Mouse (Mus musculus): ENCODE measurements around the gene Cdk18.
A peak's percentile ranks its signal among the peaks of the same experiment; 100 is the strongest.
"Not testable (repeated sequence)": the region's sequence is repeated elsewhere in the genome, so short reads cannot be mapped to it uniquely, and the experiment has no call there.

The Cdk18 gene

DNA sequence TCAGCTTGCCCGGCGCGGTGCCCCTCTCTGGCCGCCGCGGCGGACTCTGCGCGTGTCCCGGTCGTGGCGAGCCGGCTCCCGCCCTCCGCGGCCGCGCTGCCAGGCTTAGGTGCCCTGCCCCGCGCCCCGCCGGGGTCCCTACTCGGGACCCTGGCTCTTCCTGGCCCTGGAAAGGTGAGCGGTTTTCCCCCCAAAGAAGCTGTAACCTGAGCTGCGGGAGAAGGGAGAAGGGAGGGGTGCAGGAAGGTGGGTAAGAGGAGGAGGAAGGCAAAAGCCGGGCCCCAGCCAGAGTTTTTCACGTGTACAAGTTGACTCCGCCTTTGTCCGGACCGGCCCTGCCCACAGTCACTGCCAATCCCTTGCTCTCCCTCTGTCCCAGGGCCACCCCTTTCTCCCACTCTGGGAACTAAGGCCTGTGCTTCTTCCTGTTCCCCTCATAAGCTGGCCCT is at the start of gene Cdk18:
Gene Cdk18, minus strand, starts transcription at position 269 of the 449 bp plus-strand sequence.
- peak; percentile 94 for DNase-seq

DNA sequence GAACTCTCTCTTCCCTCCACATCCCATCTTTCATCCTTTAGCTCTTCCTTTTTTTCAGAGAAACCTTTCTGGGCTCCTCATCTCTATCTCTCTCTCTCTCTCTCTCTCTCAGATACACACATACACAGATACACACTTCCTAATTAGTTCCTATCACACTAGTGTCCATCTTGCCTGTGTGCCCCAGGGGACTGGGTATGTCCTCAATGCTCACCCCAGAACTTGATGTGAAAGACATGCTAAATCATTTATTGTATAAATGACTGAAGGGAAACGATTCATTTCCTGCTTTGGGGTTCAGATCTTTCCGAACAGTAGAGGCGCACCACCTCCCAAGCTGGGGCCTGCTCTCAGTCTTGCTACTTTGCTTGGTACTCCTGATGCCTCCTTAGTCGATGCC is 49.7 kb upstream of the Cdk18 start:
- no peak for DNase-seq

DNA sequence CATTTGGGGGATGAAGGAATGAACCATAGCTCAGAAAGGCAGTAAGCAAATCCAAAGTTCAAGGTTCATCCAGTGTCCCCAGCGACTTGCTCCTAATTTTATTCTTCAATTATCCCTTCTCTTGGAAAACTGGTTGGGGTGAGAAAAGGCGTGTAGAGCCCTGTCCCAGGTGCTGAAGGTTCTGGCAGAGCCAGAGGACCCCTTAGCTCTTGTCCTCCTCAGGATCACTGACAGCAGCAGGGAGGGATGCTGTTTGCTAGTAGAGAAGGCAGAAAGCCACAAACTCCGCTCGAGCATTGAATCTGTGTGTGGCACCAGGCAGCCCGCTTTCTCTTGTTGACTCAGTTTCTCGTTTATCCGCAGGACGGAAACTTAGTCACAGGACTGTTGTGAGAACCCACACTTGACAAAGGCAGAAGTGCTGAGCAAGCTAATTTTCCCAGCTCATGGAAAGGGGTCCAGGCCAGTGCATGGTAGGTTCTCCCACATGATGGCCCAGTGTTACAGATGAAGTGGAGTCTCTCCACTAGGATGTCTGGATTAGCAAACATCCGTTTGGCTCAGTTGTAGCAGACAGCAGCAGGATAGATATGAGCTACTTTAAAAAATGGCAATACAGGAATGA is 49.1 kb upstream of the Cdk18 start:
- no peak for DNase-seq

DNA sequence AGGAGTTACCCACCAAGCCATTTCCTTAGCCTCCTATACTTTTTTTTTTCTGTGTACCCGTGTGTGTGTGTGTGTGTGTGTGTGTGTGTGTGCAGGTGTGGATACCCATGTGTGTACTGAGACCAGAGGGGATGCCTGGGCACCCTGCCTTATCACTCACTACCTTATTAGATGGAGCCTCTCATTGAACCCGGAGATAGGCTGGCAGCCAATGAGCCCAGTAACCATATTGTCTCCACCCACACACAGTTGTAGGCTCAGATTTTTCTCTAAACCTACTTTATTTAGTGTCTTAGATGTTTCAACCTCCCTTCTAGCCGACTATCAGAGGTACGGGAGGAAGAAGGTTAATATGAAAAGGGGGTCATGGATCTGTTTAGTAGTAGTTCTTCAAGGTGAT is 46.8 kb upstream of the Cdk18 start:
- no peak for DNase-seq

DNA sequence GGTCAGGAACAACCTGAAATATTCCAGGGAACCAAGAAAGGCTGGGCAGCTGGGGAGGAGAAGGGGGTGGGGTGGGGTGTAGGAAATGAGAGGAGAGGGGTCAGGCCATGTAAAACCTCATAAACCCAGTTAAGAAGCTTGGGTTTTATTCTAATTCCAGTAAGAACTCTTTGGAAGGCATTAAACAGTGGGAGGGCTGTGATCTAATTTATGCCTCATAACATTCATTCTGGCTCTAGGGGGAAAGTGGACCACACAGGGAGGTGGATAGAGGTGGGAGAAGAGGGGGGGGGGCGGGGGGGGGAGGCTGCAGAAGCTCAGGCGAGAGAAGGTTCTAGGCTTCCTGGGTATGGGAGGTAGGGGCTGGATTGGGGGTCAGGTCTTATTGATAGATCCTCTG is 32.1 kb upstream of the Cdk18 start:
- DNase-seq, result no peak

DNA sequence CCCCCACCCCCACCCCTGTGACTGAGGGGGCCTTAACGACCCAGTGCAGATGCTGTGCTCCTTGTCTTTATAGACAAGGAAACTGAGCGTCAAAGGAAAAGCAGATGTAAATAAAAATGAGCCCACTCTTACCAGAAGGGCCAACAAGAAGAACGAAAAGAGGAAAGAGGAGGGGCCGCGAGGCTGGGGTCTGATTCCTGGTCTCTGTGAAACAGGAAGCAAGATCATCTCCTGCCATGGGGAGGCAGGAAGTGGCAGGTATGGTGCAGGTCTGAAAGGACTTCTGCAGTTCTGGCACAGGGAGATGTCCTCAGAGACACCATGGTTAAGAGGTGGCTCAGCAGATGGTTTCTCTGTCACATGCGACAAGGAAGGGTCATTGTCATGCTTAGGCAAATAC is 31.2 kb upstream of the Cdk18 start:
- no peak for DNase-seq

DNA sequence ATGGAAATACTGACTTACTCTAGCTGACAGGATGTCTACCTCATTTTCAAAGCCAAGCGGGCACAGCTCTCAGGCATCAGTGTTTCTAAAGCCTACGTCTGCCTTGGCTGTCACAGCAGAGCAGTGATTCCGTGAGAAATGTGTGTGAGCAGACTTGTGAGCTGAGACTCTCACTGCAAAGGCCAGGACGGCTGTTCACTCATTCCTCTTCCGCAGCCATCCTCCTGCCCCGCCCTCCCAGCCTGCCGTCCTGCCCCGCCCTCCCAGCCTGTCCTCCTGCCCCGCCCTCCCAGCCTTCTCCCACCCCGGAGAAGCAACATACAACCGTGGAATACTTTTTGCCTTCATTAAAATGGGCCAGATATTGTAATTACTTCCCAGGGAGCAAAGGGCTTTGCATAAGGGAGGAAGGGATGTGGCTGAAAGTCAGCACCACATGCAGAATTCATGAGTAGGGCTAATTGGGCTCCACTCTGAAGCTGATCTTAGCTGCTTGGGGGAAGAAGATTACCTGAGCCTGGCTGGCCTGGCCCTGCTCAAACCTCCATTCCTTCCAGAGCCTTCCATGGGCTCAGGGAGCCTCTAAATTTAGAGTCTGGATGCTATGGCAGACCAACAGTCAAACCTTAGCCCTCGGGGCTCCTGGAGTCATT is 28.8 kb upstream of the Cdk18 start:
- no peak for DNase-seq

DNA sequence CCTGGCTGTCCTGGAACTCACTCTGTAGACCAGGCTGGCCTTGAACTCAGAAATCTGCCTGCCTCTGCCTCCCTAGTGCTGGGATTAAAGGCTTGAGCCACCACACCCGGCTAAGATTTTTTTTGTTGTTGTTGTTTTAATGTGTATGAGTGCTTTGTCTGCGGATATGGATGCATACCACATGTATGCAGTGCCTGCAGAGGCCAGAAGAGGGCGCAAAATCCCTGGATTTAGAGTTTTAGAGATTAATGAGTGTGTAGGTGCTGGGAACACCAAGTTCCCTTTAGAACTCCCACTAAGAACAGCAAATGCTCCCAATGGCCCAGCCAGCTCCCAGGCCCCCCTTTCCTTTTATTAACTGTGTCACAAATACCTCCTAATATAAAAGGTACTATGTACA is 26.4 kb upstream of the Cdk18 start:
- DNase-seq, result no peak

DNA sequence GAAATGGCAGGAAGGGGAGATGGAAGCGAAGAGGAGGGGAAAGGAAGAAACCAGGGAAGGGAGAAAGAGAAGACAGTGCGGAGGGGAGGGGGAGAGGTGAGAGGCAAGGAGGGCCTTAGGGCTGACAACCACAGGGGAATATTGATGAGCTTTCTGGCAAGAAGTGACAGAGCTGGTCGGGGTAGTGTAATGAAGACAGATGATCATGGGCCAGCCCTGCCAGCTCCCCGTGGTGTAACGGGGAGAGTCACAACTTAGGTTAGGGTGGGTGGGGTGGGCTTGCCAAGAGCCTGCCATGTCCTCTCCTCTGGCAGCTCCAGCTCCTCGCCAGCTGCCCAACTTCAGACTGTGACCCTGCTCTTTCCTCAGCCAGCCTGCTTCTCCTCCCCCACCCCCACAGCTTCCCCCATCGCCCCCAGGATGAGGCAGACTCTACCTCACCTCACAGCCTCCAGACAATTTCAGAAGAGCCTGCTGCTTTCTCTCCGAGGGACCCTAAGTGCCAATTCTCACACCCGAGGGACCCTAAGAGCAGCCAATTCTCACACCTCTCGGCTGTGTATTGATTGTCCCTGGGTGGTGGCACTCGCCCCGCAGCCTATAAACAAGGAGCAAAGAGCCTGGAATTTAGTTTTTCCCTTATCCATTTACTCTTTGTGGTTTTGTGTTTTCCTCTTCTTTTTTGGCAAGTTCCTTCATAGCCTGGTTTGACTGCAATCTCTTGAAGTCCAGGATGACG is 25.5 kb upstream of the Cdk18 start:
- DNase-seq, result no peak

DNA sequence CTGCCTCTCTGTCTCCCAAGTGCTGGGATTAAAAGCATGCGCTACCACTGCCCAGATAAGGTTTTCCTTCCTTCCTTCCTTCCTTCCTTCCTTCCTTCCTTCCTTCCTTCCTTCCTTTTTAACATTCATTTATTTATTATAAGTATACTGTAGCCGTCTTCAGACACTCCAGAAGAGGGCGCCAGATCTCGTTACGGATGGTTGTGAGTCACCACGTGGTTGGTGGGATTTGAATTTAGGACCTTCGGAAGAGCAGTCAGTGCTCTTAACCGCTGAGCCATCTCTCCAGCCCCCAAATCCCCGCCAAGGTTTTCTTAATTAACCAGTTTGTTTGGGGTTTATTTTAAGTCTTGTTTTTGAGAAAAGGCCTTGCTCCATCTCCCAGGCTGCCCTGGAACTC is 23.1 kb upstream of the Cdk18 start:
- DNase-seq, result not testable (repeated sequence)

DNA sequence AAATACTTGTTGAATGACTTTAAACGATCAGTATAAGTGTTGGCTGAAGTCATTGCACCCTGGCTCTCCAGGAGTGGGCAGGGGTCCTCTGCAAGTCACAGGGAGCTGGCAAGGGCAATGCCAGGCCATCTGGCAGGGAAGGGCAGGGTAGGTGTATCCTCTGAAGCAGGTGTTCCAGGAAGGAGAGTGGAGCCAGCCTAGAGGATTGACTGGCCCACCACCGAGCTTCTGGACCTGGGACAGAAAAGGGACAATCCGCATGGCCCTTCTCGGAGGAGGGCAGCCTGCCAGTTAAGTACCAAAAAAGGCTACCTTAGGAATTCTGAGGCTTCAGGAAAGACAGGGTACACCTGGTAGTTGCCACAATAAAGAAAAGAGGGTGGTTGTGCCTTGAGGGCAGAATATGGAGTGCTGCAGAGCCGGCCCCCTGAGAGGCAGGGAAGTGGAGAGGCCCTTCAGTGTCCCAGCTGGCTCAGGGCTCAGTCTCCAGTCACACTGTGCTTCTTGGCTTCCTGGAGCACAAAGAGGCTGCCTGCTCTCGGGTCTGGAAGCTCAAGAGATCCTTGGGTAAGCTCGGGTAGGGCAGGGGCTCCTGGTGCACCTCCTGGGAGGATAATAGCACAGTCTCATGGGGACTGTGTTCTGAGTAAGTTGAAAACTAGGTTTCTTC is 21.9 kb upstream of the Cdk18 start:
- DNase-seq, result no peak

DNA sequence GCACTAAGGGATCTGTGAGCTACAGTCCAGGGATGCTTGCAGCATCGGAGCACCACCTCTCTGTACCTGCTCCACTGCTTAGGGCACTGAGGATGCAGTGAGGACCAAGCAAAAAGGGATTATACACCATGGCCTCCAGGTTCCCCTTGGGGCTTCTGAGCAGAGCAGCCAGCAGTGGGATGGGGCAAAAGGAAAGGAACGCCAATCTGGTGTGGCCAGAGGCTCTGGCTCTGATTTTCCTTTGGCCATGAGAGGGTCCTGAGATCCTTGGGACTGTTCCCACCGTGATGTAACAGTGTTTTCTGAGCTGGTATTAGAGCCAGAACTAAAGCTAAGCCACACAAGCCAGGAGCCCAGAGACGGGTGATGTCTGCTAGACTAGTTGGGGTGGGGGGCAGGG is 20.2 kb upstream of the Cdk18 start:
- no peak for DNase-seq

DNA sequence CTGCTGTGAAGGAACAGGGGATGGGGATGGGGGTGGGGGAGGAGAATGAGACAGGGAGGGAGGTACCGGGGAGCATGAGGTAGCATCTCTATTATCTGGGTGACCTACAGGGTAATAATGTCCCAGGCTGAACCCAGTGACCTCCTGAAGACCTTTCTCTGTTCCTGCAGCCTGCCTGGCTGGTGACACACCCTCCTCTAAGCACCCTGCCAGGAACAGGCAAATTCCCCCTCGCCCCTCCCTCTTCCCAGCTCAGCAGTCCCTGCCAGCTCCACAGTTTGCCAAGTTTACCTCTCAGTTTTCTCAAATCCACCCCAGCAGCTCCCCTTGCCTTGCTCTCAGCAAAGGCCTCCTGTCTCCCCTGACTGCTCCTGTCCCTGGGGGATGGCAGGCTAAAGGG is 19.3 kb upstream of the Cdk18 start:
- no peak for DNase-seq

DNA sequence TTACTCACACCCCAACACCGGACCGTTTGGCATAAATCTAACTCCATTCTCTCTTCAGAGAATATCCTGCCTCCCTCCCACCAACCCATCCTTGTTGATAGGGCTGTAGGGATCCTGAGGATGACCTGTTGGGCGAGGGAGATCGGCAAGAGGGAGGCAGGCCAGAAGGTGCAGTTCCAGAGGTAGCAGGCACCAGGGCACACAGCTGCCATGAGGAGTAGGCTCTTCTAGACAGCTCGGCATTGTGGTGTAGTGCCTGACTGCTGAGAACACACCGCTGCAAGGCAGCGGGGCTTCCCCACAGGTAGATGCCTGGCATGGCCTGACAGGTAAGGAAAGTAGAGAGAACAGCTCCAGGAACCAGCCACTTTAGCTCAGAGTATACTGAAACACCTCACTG is 18.3 kb upstream of the Cdk18 start:
- no peak for DNase-seq

DNA sequence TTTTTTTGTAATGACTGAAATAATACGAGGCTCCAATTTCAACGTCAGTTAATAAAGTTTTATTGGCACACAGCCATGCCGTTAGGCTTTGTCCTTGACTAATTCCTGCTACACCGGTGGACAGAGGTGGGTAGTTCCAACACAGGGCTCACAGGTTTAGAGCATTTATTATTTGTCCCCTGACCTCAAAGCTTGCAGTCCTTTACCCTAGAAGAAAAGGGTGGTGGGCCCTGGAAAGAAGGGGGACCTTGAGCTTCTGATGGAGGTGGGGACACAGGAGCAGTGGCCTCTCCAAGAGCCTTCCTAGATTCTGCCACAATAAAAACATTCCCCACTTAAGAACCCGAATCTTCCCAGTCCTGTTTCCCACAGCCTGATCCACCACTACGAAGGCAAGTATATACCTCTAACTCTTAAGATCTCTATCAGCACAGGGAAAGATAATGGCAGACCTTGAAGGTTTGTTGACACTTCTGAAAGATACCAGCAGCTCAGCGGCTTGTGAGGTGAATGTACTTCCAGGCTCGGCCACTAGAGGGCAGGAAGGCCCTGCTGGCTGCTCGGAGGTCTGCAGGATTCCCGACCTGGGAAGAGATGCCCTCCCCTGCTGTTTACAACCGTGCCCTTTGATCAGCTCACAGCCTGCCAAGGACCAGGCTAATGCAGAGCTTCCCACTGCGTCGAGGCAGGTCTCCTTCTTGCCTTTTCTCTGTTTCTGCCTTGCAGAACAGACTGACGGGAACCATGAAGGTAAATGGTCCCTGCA is 17.7 kb upstream of the Cdk18 start:
- DNase-seq, result peak; percentile 93

DNA sequence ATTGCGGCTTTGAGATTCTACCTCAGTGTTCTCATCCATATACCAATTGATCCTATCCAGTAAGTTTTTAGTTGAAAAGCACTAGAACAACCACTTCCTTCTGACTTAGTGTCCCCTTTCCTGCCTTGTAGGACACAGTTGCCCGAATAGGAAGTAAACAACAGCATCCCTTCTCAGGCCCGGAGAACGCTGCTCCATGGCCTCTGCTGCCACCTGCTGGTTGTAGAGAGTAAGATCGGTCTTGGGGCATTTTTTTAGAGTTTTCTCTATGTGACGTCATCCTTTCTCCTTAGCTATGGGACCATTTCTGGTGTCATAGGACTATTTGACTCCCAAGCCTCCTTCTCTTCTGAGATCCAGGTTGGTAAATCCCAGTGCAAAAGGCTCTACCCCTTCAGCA is 16.3 kb upstream of the Cdk18 start:
- peak; percentile 91 for DNase-seq

DNA sequence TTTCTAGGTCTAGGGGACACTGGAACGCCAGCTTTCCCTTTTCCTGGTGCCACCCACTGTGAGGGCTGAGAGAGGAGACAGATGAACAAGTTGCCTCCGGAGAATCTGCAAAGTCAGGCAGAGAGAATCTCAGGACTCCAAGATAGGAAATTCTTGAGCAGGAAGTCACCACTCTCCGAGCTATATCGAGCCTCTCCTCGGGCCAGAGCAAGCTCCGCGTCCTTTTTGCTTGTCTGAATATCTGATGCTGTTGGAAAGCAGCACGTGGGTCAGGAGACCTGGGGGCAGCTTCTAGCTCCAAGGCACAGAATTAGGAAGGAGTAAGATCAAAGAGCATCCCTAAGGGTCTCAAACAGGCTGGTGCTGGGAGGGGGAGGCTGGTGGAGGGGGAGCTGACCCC is 14.2 kb upstream of the Cdk18 start:
- DNase-seq, result no peak

DNA sequence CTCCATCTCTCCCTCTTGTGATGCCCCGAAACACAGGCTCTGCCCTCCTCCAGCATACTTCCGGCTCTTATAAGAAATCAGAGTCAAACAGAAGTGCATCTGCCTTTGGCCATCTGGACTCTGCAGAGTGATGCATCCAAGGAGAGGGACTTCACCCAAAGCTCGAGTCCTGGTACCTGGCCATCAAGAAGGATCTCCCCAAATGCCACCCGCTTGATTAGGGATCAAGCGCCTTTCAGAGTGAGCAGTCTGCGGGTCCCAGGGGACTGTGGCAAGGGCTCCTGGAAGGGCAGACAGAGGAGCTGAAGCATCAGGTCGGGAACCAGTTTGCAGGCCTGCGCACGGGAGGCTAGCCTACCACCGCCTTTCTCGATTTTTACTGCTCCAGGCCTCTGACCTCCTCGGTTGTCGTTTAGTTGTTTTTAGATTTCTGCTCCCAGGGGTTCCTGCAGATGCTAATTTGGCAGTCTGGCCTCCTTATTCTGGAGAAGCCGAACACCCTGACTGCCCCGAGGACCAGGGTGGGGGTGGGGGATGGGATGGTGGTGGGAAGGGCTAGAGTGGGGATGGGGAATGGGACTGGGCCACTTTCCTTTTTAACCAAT is 13.7 kb upstream of the Cdk18 start:
- no peak for DNase-seq

DNA sequence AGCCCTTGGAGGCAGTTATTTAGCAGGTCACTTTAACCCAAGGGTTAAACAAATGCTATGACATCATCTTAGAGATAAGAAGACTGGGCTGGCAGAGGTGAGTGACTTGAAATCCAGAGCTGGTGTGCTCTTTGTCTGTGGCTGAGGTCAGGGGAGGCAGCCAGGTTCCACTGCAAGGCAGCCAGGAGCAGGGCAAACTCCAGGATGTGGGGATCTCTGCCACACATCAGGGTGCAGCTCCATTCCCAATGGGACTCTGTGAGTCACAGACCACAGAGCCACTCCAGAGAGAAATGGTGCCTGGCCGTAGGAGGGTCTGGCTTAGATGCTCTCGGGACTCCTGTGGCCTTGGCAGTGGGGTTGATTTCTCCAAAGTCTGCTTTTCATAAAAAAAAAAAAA is 12.4 kb upstream of the Cdk18 start:
- no peak for DNase-seq

DNA sequence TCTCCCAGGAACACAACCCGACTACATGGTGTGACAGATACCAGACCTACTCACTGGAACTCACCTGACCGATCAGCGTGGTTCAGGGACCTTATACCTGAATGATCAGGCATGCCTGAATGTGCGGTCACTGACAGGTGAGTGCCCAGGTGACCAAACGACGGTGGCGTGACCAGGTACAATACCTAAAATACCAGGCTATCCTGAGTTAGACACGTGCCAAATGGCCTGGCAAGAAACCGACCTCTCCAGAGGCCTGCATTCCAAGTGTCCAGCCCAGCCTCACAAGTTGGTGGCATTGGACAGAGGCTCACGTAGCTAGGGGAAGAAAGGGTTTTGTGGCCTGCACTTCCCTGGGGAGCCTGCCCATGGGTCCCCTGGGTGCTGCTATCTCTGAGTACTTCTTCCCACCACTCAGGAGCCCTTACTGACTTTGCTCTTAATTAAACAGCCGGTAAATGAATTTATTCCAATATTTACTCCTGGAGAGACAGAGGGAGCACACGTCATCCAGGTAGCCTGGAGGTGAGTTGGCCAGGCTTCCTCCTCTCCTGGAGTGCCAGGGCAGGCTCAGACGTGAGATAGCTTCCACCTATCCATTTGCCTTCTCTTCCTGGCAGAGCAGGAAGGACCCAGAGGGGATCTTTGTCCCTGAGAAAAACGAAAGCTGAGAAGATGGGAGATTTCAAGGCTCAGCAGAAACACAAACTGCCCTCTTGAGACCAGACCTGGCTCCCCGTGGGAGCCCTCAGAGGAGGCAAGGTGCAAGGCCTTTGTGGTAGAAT is 11.5 kb upstream of the Cdk18 start:
- DNase-seq, result peak; percentile 67

DNA sequence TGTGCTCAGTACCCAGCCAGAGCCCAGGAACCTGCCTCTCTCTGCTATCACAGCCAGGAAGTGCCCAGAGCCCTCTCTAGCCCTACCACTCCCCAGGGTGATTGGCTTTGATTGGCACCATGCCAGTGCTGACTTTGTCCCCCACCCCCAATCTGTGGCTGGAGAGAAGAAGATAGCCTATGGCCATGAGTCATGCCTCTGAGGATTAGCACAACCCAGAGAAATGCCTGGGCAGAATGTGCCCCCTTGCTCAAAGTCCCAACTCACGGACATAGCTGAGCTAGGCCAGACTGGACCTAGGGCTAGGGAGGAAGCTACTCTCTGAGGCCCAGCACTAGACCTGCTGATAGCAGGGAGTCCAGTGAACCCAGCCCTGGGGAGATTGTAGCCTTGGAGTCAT is 10.7 kb upstream of the Cdk18 start:
- DNase-seq, result peak; percentile 82

DNA sequence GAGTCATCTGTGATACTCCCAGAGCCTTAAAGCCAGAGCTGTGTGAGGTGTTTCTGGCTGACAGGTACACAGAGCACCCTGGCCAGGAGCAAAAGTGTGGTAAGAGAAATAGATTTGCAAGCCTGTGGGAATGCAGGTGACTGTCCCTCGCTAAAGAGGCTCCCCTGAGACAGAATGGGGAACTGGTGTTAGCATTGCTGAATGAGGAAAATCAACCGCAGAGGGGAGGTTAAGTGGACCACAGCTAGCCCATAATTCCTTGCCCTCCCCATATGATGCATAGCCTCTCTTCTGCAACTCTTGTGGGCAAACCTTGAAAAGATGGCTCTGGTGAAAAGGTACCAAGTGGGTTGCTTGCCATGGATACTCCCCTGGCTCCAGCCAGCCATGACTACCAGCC is 9.9 kb upstream of the Cdk18 start:
- DNase-seq, result no peak
